ENCODE assay signal across 8 mouse cellular contexts in genomic region chr3:37724171-37724804, GRCm38 (mm10). TPM values are rescaled to one million over a fixed set of nuclear protein-coding genes. Genes with fewer than 3 reads are reported as not detected.
DNase-seq lines count a peak whose midpoint lies in the region; ATAC-seq lines count a peak whose summit lies in the region.

Gene Gm5148, minus strand, starts transcription at chr3:37724490.

- no peaks in the 10 kb centered on the region for H3K9me3 ChIP-seq in kidney, embryonic 16.5 days (ENCODE audit: low read length)
- no peaks in the 10 kb centered on the region for H3K9me3 ChIP-seq in midbrain, embryonic 15.5 days
- H3K9me3 ChIP-seq in stomach, embryonic 15.5 days = no peaks in the 10 kb centered on the region

- no peaks in the 10 kb centered on the region for H3K27me3 ChIP-seq in kidney, embryonic 16.5 days (ENCODE audit: insufficient read depth, low read length)
- H3K27me3 ChIP-seq in midbrain, embryonic 15.5 days (replicated peaks) = no peaks in the 10 kb centered on the region
- no peaks in the 10 kb centered on the region for H3K27me3 ChIP-seq in stomach, embryonic 15.5 days (replicated peaks)

- H3K27ac ChIP-seq in kidney, embryonic 16.5 days (ENCODE audit: low read length) = peak within 1 kb of the TSS; percentile 94
- peak within 1 kb of the TSS; percentile 80 for H3K27ac ChIP-seq in midbrain, embryonic 15.5 days
- H3K27ac ChIP-seq in stomach, embryonic 15.5 days = peak within 1 kb of the TSS; percentile 89

- H3K4me3 ChIP-seq in kidney, embryonic 16.5 days (ENCODE audit: low read length) = peak within 1 kb of the TSS; percentile 46
- H3K4me3 ChIP-seq in midbrain, embryonic 15.5 days = peak within 1 kb of the TSS; percentile 43
- peak within 1 kb of the TSS; percentile 41 for H3K4me3 ChIP-seq in stomach, embryonic 15.5 days (replicated peaks)

- ATAC-seq in kidney, embryonic 16.5 days (ENCODE audit: low FRiP score, low TSS enrichment) = peak; percentile 89
- ATAC-seq in midbrain, embryonic 15.5 days (replicated peaks) = peak; percentile 89
- peak; percentile 88 for ATAC-seq in stomach, embryonic 15.5 days (ENCODE audit: insufficient read depth, low FRiP score, low read depth)

- H3K9ac ChIP-seq in kidney, embryonic 16.5 days (replicated peaks; ENCODE audit: low read length) = peak within 1 kb of the TSS; percentile 64
- peak within 1 kb of the TSS; percentile 58 for H3K9ac ChIP-seq in midbrain, embryonic 15.5 days
- no peak within 1 kb of the TSS for H3K9ac ChIP-seq in stomach, embryonic 15.5 days

- intact Hi-C loops in gastrocnemius, postnatal 14 days (cut with DNase I; ENCODE audit: low total_unique reads) = no loop called here

- H3K36me3 ChIP-seq in kidney, embryonic 16.5 days (ENCODE audit: insufficient read depth, low read length) = no peaks in the 10 kb centered on the region
- H3K36me3 ChIP-seq in midbrain, embryonic 15.5 days (replicated peaks) = no peaks in the 10 kb centered on the region
- H3K36me3 ChIP-seq in stomach, embryonic 15.5 days = no peaks in the 10 kb centered on the region

- peak; percentile 36 for DNase-seq in Muller cell, postnatal 12 days (ENCODE audit: inconsistent ontology term)
- DNase-seq in cerebellum, adult 8-10 months = peak; percentile 83
- DNase-seq in frontal cortex, postnatal 14 days (ENCODE audit: low spot score in 2 of 2) = peak; percentile 37 to 50
- peak; percentile 49 for DNase-seq in liver
- DNase-seq in gastrocnemius, postnatal 14 days = no peak

- peak within 1 kb of the TSS; percentile 65 for H3K4me2 ChIP-seq in kidney, embryonic 16.5 days (replicated peaks; ENCODE audit: low read depth, low read length)
- peak within 1 kb of the TSS; percentile 79 for H3K4me2 ChIP-seq in midbrain, embryonic 15.5 days
- H3K4me2 ChIP-seq in stomach, embryonic 15.5 days = peak within 1 kb of the TSS; percentile 49

- peaks cover 50% of the 10 kb centered on the region for H3K4me1 ChIP-seq in kidney, embryonic 16.5 days (ENCODE audit: insufficient read depth, low read length)
- H3K4me1 ChIP-seq in midbrain, embryonic 15.5 days = peaks cover 16% of the 10 kb centered on the region
- peaks cover 33% of the 10 kb centered on the region for H3K4me1 ChIP-seq in stomach, embryonic 15.5 days

- 8% methylated on average over 24 of the region's 24 CpGs for WGBS in kidney, embryonic 16.5 days
- WGBS in midbrain, embryonic 15.5 days = 2% methylated on average over 24 of the region's 24 CpGs
- 6% methylated on average over 24 of the region's 24 CpGs for WGBS in stomach, embryonic 15.5 days

RNA-seq across cellular contexts. Expression of gene Gm5148, which starts in this region (rescaled TPM):
- 7.5 and 9.6 TPM in 2 replicates for polyA plus RNA-seq in kidney, embryonic 16.5 days (2015; fragmentation: Nextera tagmentation; extraction: Ambion mirVana)
- polyA plus RNA-seq in midbrain, embryonic 15.5 days (2015; fragmentation: Nextera tagmentation; extraction: Ambion mirVana) = 12.4 and 15.4 TPM in 2 replicates
- 5.9 and 6.0 TPM in 2 replicates for polyA plus RNA-seq in stomach, embryonic 15.5 days (2015; fragmentation: Nextera tagmentation; extraction: Ambion mirVana)
- total RNA-seq in gastrocnemius, postnatal 14 days (2021) = under 1 TPM in 1 of 2 experiments, not detected in 1; 0.27 TPM
